Mouse (Mus musculus) spleen, adult 12 weeks (tissue): ENCODE data around the gene Gse1.

Experiments used
- DNase-seq: peaks from one replicate; pipeline ENCODE4 v3.0.0; 2022; ENCODE audit warnings: low spot score

Gene Gse1

GRCm38 (mm10) chr8:120620441-120620840 is 392.2 kb downstream of the Gse1 start:
- no peak for DNase-seq

GRCm38 (mm10) chr8:120622161-120622560 is 393.9 kb downstream of the Gse1 start:
- DNase-seq = no peak

GRCm38 (mm10) chr8:120623608-120624007 is 395.4 kb downstream of the Gse1 start:
- no peak for DNase-seq

GRCm38 (mm10) chr8:120626461-120626860 is 398.2 kb downstream of the Gse1 start:
- DNase-seq = no peak

GRCm38 (mm10) chr8:120627298-120627697 is 399.0 kb downstream of the Gse1 start:
- no peak for DNase-seq

GRCm38 (mm10) chr8:120630031-120630430 is 401.8 kb downstream of the Gse1 start:
- no peak for DNase-seq

- DNase-seq = no peak
These were observed 402.6 kb downstream of the Gse1 start for GRCm38 (mm10) chr8:120630848-120631247.
